Mouse (Mus musculus): ENCODE results near the gene Trim14.

Trim14 gene

GRCm38 (mm10) chr4:46526798-46527557 lies 9.0 kb downstream of the Trim14 start:
- no peak for DNase-seq (ENCODE audit: low spot score)

- DNase-seq (ENCODE audit: low spot score), result no peak
Measured at GRCm38 (mm10) chr4:46526226-46526625, 9.7 kb downstream of the Trim14 start.

GRCm38 (mm10) chr4:46523324-46523723 lies 12.6 kb downstream of the Trim14 start:
- no peak for DNase-seq (ENCODE audit: low spot score)

- no peak for DNase-seq (ENCODE audit: low spot score)
Measured at GRCm38 (mm10) chr4:46521457-46521856, 14.5 kb downstream of the Trim14 start.

GRCm38 (mm10) chr4:46520491-46520890 lies 15.4 kb downstream of the Trim14 start:
- no peak for DNase-seq (ENCODE audit: low spot score)

GRCm38 (mm10) chr4:46507736-46508460 lies 28.0 kb downstream of the Trim14 start:
- peak; percentile 76 for DNase-seq (ENCODE audit: low spot score)

DNA sequence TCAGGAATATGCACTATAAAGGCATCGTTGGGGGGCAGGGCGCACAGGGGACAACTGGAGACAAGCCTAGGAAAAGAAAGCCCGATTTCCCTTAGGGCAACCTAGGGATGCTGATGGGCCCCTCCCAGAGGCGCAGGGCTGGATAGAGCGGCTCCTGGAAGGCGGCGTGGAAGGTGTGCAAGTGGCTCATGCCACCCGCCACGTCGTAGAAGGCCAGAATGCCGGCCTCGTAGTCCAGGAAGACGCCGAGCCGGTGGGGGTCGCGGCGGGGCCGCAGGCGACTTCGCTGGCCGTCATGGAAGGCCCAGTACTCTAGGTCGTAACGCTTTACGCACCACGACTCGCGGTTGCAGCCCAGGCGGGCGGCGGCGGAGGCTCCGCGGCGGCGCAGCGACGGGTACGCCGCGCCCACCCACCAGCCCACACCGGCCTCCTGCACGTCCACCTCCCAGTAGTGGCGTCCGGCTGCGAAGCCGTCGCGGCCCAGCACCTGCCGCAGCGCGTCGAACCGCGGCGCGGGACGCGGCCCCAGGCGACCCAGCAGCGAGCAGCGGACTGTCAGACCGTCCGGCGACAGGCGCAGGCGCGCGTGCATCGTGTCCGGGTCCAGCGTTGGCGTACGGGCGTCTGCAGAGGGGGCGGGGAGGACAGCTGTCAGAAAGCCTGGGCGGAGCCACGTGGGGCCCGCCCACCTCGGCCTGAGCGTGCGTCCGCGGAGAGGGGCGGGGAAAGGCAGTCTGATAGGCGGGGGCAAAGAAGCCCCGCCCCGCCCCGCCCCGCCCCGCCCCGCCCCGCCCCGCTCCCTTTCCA lies 28.9 kb downstream of the Trim14 start:
- peak; percentile 96 for DNase-seq (ENCODE audit: low spot score)

DNA sequence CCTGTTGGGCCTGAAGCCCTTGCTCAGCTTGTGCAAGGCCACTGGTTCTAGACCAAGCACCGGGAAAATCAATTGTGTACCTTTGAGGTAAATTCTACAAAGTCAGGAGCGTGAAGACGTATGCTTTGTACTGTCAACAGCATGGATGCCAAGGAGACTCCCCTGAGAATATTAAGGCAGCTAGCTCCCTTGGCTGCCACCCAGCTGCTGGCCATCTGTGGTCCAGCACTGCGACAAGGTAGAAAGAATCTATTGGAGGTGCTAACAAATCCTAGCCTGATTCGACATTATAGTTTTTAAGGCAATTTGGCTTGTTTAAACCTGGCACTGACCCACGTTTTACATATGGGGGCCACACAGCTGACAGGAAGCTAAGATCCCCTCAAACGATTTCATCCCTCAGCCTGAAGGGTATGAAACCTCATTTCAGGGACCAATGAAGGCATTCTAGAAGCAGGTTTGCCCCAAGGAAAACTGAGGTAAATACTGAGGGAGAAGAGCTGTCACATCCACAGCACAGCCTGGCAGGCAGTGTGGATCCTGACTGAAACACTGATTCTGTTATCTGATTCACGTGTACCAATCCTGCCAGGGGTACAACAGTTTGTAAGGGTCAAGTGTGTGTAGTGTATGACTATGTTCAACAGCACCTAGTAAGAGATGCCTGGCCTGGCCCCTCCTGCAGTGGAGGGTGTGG lies 30.4 kb downstream of the Trim14 start:
- no peak for DNase-seq (ENCODE audit: low spot score)

DNA sequence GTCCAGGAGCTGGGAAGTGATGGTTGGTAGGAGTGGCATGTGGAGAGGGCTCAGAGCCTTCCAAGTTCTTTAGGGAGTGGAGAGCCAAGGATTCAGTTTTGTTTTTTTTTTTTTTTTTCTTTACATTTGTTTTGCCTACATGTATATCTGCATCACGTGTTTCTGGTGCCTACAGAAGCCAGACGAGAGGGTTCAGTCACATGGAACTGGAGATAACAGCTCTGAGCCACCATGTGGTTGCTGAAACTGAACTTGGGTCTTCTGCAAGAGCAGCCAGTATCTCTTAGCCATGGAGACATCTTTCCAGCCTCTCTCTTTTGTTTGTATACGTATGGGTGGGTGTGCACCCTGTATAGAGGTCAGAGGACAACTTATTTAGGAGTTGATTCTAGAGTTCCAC lies 32.1 kb downstream of the Trim14 start:
- DNase-seq (ENCODE audit: low spot score), result no peak

GRCm38 (mm10) chr4:46502606-46503502 lies 33.1 kb downstream of the Trim14 start:
- no peak for DNase-seq (ENCODE audit: low spot score)

GRCm38 (mm10) chr4:46498976-46499375 lies 37.0 kb downstream of the Trim14 start:
- DNase-seq (ENCODE audit: low spot score), result no peak

GRCm38 (mm10) chr4:46498511-46498910 lies 37.4 kb downstream of the Trim14 start:
- DNase-seq (ENCODE audit: low spot score), result no peak

- peak; percentile 47 for DNase-seq (ENCODE audit: low spot score)
Measured at GRCm38 (mm10) chr4:46497286-46497892, 38.6 kb downstream of the Trim14 start.

DNA sequence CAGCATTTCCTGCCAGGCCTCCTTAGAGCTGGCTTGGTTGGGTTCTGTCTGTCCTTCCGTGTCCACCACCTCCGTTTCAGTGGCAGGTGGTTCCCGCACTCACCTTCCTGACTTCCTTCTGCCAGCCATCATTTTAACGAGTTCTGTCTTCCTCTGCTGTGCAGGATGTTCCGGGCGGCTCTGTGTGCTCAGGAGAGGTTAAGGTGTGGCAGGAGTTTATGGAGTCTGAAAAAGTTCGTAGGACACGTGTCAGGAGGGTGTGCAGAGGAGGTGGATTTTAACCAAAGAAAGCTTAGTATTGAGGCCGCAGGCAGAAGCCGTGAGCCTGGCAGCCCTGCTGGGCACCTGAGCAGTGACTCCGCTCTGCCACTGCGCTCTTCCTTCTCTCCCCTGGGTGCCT lies 40.4 kb downstream of the Trim14 start:
- no peak for DNase-seq (ENCODE audit: low spot score)

DNA sequence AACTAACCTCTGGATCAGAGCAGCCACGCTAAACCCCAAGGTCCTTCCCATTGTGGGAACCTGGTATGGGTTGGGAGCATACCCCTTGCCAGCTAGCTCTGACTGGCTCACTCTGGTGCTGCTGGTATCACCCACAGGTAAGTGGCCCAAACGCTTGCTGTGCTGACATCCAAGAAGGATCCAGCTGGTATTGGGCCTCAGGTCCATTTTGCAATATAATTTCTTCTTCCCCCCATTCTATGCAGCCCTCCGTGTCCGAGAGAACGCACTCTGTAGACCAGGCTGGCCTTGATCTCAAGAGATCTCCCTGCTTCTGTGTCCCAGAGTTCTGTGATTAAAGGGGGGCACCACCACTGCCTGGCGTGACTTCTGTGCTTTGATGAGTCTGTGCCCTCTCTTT lies 42.9 kb downstream of the Trim14 start:
- no peak for DNase-seq (ENCODE audit: low spot score)

DNA sequence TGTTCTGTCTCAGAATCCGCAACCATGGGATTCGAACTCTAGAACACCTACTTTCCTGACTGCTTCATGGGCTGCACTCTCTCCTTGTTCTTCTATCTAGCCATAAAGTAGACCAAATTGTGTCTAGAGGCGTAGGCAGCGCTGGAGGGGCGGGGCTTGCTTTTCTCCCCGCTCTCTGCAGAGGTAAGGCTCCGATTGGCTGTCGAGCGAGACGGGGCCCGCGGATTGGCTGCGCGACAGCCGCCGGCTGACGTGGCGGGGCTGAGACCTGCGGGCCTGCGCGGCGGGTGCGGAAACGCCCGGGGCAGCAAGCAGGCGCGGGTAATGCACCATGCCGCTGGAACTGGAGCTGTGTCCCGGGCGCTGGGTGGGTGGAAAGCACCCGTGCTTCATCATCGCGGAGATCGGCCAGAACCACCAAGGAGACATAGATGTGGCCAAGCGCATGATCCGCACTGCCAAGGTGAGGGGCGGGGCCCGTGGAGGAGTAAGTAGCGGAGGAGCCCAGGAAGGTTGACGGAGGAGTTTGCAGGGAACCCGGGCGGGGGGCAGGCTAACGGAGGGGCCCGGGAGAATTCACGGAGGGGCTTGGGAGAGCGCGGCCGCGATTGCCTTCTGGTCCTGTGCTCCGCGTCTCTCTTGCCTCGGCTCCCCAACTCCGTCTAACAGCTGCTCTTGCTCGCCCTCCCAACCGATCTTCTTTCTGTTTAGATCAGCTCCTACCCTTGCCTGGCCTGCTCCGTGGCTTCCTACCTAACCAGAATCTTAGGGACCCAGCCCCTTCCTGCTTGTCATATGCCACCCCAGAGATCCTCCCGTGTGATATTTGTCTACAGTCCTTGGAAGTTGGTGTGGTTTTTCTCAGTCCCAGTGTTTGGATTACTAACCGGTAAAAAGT lies 46.7 kb downstream of the Trim14 start, which contains the start of gene Nans:
Gene Nans, plus strand, starts transcription at position 221 of the 898 bp plus-strand sequence.
- DNase-seq (ENCODE audit: low spot score), result peak; percentile 96

DNA sequence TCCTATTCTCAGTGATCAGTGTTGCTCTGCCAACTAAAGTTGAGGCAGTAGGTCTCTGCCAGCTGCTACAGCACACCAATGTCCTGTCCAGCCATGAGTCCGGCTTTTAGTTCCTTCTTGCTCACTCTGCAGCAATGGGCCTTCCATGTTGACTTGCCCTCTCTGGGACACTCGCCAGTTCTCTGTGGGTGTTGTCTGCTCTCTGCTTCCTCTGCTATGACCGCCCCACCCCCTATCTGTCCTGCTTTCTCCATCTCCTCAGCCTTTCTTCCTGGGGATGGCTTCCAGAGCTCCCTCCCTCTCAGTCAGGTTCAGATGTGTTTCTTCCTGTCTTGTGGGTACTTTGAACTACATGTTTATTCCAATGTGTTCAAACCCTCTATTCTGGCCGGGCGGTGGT lies 48.6 kb downstream of the Trim14 start:
- DNase-seq (ENCODE audit: low spot score), result peak; percentile 35

- DNase-seq (ENCODE audit: low spot score), result peak; percentile 59
Measured at GRCm38 (mm10) chr4:46485696-46486417, 50.1 kb downstream of the Trim14 start.

DNA sequence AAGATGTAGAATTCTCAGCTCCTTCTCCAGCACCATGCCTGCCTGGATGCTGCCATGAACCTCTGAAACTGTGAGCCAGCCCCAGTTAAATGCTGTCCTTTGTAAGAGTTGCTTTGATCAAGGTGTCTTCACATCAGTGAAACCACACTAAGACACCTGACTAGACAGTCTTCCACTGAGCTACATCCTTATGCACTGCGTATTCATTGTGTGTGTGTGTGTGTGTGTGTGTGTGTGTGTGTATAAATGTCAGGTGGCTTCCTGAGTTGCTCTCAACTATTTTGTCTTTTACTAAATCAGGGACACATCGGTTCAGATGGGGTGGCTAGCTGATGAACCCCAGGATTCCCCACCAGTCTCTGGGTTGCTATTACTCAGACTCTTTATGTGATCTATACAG lies 56.9 kb downstream of the Trim14 start:
- no peak for DNase-seq (ENCODE audit: low spot score)
